Mouse (Mus musculus) heart, embryonic 12.5 days (tissue): Measurements from ENCODE around the gene Slc16a6. TPM values are rescaled to one million over a fixed set of nuclear protein-coding genes. Genes with fewer than 3 reads are reported as not detected.

Experiments used
- ATAC-seq: fragments of 200-750 bp; cut with Nextera tagmentation; 2 replicates; pipeline ENCODE4 v1.8.0; 2017; ENCODE audit warnings: moderate TSS enrichment, moderate library complexity; ENCODE audit not compliant: insufficient number of reproducible peaks, low FRiP score
- H3K27ac ChIP-seq: fragments of 300-500 bp; sonication (generic); 2 replicates; pipeline ENCODE4 v1.5.1; 2016; ENCODE audit warnings: mild to moderate bottlenecking, moderate library complexity; ENCODE audit not compliant: poor library complexity, severe bottlenecking
- H3K27me3 ChIP-seq: fragments of 300-500 bp; sonication (generic); replicated peaks from 2 replicates; pipeline ENCODE4 v1.6.1; 2016; ENCODE audit warnings: mild to moderate bottlenecking, moderate library complexity
- H3K36me3 ChIP-seq: fragments of 300-500 bp; sonication (generic); 2 replicates; pipeline ENCODE4 v1.6.1; 2016; ENCODE audit warnings: mild to moderate bottlenecking, moderate library complexity
- H3K4me1 ChIP-seq: fragments of 300-500 bp; sonication (generic); replicated peaks from 2 replicates; pipeline ENCODE4 v1.6.1; 2016; ENCODE audit warnings: mild to moderate bottlenecking
- H3K4me2 ChIP-seq: fragments of 300-500 bp; sonication (generic); 2 replicates; pipeline ENCODE4 v1.6.1; 2016; ENCODE audit warnings: mild to moderate bottlenecking, moderate library complexity
- H3K4me3 ChIP-seq: fragments of 300-500 bp; sonication (generic); 2 replicates; pipeline ENCODE4 v1.5.1; 2016; ENCODE audit warnings: mild to moderate bottlenecking
- H3K9ac ChIP-seq: fragments of 300-500 bp; sonication (generic); 2 replicates; pipeline ENCODE4 v1.6.1; 2016; ENCODE audit warnings: mild to moderate bottlenecking, moderate library complexity
- H3K9me3 ChIP-seq: fragments of 300-500 bp; sonication (generic); replicated peaks from 2 replicates; pipeline ENCODE4 v1.6.1; 2016; ENCODE audit warnings: mild to moderate bottlenecking, moderate library complexity
- WGBS: fragments of 180-500 bp; shearing (Covaris S2); methylation state at CpG from one replicate; pipeline ENCODE4 v1.1.7; 2016; 5-methylcytosine and 5-hydroxymethylcytosine counted together
- polyA plus RNA-seq: library from polyadenylated mRNA; unstranded; fragments of >200 nt; fragmentation: Nextera tagmentation; extraction: Ambion mirVana; gene quantifications from 2 replicates; pipeline ENCODE4 v1.2.1, GENCODE M21; 2016

The Slc16a6 gene
- polyA plus RNA-seq, 1 experiment from 2014 or later, result 11.9 TPM

DNA sequence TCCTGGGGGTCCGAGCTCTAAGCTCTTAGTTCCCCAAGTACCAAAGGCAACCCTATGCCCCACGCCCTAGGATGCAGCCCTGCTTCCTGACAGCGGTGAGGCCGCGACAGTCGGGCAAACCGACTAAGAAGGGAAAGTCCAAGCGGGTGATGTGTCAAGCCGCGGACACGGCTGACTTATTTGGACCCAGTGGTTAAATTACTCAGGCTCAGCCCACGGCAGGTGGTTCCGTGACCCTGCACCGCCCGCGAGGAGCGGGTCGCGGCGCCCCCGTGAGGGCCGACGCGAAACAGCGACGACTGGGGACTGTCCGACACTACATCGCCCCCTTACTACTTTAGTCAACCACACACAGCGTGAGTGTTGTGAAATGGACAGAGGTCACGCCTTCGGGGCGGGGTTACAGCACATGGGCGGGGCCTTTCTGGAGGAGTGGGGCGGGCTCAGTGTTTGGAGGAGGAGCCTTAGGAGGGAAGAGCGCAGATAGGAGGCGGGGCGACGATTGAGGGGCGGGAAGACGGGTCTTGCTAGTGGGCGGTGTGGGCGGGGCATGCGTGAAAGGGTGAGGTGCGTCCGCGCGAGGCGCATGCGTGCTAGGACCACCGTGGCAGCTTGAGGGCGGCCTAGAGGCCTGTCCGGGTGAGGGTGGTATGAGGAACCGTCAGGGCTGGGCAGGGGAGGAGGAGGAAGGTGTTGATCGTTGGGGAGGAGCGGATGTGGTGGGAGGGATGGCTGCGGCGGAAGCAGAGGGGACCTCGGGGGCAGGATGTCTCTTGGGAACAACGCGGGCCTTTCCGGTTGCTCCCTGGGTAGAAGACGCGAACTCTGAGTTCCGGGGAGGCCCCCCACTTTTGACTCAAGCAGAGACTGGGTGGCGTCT lies 47.8 kb downstream of the Slc16a6 start, which contains the start of gene Amz2:
Amz2 (plus strand) TSS at position 555 of the 880 bp plus-strand sequence.
- ATAC-seq, result peak; percentile 98
- Histone ChIP-seq H3K9ac (peak within 1 kb of the TSS; percentile 74), H3K4me2 (peak within 1 kb of the TSS; percentile 72), H3K9me3 (peaks cover 4% of the 10 kb centered on the region; the same call in 1 of the 2 replicates), H3K27ac (peak within 1 kb of the TSS; percentile 88), H3K4me3 (peak within 1 kb of the TSS; percentile 68), H3K4me1 (peaks cover 13% of the 10 kb centered on the region), H3K36me3 (peaks cover 23% of the 10 kb centered on the region), H3K27me3 (no peaks in the 10 kb centered on the region)
- under 1% methylated on average over 65 of the region's 65 CpGs for WGBS

DNA sequence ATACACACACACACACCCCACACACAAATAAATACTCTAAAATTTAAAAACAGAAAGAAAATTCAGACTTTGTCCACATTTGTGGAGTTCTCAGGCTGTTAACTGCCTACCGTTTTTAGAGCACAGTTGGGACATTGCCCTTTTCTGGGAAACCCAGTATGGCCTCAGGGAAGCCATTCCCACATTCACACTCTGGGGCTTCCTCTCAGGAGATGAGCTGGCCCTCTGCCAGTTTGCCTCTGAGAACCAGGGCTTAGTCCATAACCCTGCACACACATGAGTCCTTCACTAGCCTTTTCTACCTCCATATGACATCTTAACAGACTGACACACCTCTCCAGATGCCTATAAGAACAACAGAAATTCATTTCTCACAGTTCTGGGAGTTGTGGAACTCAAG lies 50.1 kb downstream of the Slc16a6 start:
- Histone ChIP-seq H3K9ac (no peak overlapping the region), H3K4me2 (no peak overlapping the region), H3K9me3 (peaks cover 4% of the 10 kb centered on the region; the same call in 1 of the 2 replicates), H3K27ac (no peak overlapping the region), H3K27me3 (no peaks in the 10 kb centered on the region), H3K4me1 (peaks cover 15% of the 10 kb centered on the region), H3K36me3 (no peaks in the 10 kb centered on the region), H3K4me3 (no peak overlapping the region)
- ATAC-seq, result no peak
- WGBS, result 79% methylated on average over 1 of the region's 1 CpGs

DNA sequence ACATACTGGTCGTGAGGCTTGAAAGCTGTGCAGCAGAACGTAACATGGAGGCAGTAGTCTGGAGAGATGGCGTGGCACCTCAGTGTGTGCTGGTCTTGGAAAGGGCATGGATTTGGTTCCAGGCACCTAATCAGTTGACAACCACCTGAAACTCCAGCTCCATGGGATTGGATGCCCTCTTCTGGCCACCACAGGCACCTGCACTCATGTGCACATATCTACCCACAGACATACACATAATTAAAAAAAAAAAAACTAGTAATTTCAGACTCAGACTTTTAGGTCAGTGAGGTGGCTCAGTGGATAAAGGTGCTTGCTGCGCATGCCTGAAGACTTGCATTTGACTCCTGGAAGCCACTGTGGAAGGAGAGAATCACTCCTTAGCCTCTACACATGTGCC lies 51.1 kb downstream of the Slc16a6 start:
- ATAC-seq, result no peak
- Histone ChIP-seq H3K4me3 (no peak overlapping the region), H3K27me3 (no peaks in the 10 kb centered on the region), H3K27ac (no peak overlapping the region), H3K9me3 (peaks cover 4% of the 10 kb centered on the region; the same call in 1 of the 2 replicates), H3K4me1 (peaks cover 16% of the 10 kb centered on the region), H3K9ac (no peak overlapping the region), H3K36me3 (no peaks in the 10 kb centered on the region), H3K4me2 (no peak overlapping the region)
- whole genome bisulfite sequencing, result 94% methylated on average over 4 of the region's 4 CpGs

DNA sequence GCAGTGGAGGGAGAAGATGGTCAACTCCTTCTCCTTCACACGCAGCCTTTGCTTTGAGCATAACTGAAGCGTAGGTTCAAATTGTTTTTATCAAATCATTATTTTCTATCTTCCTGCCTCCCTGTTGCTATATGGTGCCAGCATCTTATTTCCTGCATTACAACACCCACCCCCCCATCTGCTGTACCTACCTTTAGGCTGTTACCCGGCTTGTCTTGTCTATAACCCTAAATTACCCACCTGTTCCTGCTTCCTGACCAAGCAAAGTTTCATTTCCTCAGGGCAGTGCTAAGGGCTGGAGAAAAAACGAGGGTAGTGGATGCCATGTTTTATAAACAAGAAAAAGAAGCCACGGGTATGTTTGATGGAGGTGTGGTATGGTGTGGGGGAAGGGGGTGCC lies 52.2 kb downstream of the Slc16a6 start:
- no peak for ATAC-seq
- H3K4me1 ChIP-seq, result peaks cover 13% of the 10 kb centered on the region
- no peak overlapping the region for H3K4me3 ChIP-seq
- H3K36me3 ChIP-seq, result no peaks in the 10 kb centered on the region
- no peak overlapping the region for H3K27ac ChIP-seq
- no peaks in the 10 kb centered on the region for H3K27me3 ChIP-seq
- H3K9ac ChIP-seq, result no peak overlapping the region
- H3K9me3 ChIP-seq, result peaks cover 4% of the 10 kb centered on the region; the same call in 1 of the 2 replicates
- WGBS, result 74% methylated on average over 5 of the region's 5 CpGs
- H3K4me2 ChIP-seq, result no peak overlapping the region

DNA sequence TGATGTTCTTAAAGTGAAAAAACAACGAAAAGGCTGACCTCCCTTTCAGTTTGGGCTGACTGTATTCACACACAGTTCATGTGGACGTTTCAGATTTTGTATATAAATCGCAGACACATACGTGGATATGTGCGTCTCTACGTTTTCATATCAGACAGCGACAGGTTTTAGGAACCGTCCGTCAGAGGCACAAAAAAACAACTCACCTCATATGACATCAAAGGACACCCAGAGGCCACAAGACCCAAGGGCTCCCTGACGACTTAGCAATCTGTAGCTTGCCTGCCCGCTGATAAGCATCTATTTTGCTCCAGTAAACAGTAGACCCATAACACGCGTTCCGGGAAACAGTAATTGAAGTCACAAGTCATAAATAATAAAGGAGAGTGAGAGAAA lies 52.8 kb downstream of the Slc16a6 start:
- H3K9me3 ChIP-seq, result peaks cover 4% of the 10 kb centered on the region; the same call in 1 of the 2 replicates
- H3K27ac ChIP-seq, result no peak overlapping the region
- no peaks in the 10 kb centered on the region for H3K36me3 ChIP-seq
- H3K4me3 ChIP-seq, result no peak overlapping the region
- H3K9ac ChIP-seq, result no peak overlapping the region
- peaks cover 13% of the 10 kb centered on the region for H3K4me1 ChIP-seq
- no peaks in the 10 kb centered on the region for H3K27me3 ChIP-seq
- WGBS, result 84% methylated on average over 14 of the region's 14 CpGs
- ATAC-seq, result no peak
- no peak overlapping the region for H3K4me2 ChIP-seq

DNA sequence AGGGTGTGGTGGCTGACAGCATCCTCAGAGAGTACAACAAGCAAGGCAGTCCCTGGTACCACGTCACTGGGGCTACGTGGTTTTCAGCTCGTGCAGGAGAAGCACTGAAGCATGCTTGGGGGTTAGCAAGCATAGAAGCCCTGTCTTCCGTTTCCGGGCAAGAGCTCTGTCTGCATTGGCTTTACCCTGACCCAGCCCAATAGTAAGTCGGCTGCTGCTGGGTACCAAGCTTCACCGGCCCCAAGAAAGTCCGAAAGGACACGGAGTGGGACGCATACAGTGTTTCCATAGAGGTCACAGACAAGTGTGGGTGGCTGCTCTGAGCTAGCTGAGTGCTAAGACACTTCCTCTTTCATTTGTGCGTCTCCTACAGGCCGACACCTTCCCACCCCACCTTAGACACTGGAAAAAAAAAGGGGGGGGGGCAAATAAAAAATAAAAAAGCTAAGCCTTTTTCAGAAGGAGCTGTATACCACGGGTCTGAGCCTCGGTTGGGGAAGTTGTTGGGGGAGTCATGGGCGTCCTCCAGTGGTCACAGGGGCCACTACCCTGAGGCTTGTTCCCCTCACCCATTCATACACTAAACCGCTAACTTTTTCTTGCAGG lies 53.3 kb downstream of the Slc16a6 start:
- Histone ChIP-seq H3K27ac (no peak overlapping the region), H3K4me1 (peaks cover 11% of the 10 kb centered on the region), H3K4me3 (no peak overlapping the region), H3K9me3 (peaks cover 4% of the 10 kb centered on the region; the same call in 1 of the 2 replicates), H3K27me3 (no peaks in the 10 kb centered on the region), H3K36me3 (no peaks in the 10 kb centered on the region), H3K9ac (no peak overlapping the region), H3K4me2 (peak overlapping the region; percentile 29)
- 42% methylated on average over 16 of the region's 16 CpGs for WGBS
- ATAC-seq, result no peak

DNA sequence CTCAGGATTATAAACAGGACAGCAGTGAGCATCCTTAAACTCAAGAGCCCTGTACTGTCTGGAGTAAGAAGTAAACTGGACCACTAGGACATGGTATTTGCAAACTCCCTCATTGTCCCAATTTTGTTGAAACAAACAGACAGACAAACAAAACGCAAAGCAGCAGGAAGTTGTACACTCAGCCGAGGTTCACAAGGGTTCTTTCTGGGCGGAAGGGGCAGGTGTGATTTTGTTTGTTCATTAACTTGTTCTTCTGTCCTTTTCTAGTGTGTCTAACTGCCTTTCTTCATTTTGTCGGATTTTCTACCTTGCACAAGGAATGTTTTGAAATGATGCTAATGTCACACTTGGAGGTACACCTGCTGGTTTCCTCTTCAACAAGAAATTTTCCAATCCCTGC lies 53.9 kb downstream of the Slc16a6 start:
- peaks cover 10% of the 10 kb centered on the region for H3K4me1 ChIP-seq
- H3K4me3 ChIP-seq, result no peak overlapping the region
- peak overlapping the region; percentile 29; the same call in 1 of the 2 replicates for H3K4me2 ChIP-seq
- no peak overlapping the region for H3K27ac ChIP-seq
- no peak overlapping the region for H3K9ac ChIP-seq
- H3K27me3 ChIP-seq, result no peaks in the 10 kb centered on the region
- WGBS, result 53% methylated on average over 4 of the region's 4 CpGs
- H3K9me3 ChIP-seq, result peaks cover 4% of the 10 kb centered on the region; the same call in 1 of the 2 replicates
- H3K36me3 ChIP-seq, result no peaks in the 10 kb centered on the region
- no peak for ATAC-seq

DNA sequence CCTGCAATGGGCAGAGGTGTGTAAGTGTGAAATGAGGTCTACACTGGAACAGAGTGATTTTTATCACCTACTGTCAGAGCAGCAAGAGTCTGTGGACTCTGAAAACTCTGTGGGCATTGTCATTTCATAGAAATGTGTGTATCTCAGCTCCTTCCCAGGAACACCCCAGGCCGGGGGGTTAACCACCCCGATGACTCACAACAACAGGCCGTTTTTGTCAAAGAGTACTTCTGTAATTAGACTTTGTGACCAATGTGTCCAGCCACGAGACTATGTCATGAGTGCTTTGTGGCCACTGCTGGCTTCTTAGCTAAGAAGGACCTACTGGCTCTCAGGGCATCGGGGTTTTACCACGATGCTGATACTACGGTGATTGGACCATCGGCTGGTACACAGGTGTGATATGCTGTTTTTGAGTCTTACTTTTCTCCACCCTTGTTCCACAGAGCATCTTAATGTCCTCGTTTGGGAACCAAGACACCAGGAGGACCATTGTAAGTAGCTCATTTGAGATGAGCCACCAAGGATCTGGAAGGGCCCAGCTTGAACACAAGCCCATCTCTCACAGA lies 55.8 kb downstream of the Slc16a6 start:
- no peak overlapping the region for H3K4me2 ChIP-seq
- no peak overlapping the region for H3K27ac ChIP-seq
- H3K36me3 ChIP-seq, result no peaks in the 10 kb centered on the region
- no peak overlapping the region for H3K9ac ChIP-seq
- WGBS, result 78% methylated on average over 9 of the region's 9 CpGs
- no peak for ATAC-seq
- peaks cover 10% of the 10 kb centered on the region for H3K4me1 ChIP-seq
- H3K27me3 ChIP-seq, result no peaks in the 10 kb centered on the region
- peaks cover 4% of the 10 kb centered on the region; the same call in 1 of the 2 replicates for H3K9me3 ChIP-seq
- no peak overlapping the region for H3K4me3 ChIP-seq

DNA sequence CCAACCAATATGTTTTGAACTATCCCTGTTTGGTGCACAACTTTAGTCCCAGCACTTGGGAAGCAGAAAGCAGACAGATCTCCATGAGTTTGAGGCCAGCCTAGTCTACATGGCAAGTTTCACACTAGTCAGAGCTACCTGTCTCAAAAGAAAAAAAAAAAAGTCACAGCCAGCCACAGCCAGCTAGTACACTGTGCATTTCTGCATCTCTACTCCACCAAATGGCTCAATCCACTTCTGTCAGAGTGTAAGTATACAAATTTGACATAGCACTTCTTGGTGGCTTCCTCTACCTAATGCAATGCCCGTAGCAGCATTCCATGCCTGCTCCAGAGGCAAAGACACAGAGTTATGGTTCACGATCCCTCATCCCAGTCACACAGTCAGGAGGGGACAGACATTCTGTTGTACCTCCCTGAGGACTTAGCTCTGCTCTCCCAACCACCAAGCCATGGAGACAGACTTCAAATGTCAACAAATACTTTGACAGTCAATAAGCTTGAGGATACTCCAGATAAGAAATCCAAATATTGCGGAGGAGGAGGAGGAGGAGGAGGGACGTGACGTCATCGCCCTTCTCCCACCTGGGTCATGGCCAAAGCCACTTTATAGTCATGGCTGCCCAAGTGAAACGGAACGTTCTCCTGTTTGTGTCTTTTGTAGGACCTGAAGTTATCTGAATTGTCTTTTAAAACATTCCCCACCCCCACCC lies 56.5 kb downstream of the Slc16a6 start:
- WGBS, result 70% methylated on average over 8 of the region's 8 CpGs
- 0 out of 2 replicates have a peak, but pooled peaks cover under 1% of the 10 kb centered on the region for H3K9me3 ChIP-seq
- H3K27me3 ChIP-seq, result no peaks in the 10 kb centered on the region
- H3K4me1 ChIP-seq, result peaks cover 10% of the 10 kb centered on the region
- ATAC-seq, result no peak
- no peak overlapping the region for H3K27ac ChIP-seq
- H3K36me3 ChIP-seq, result no peaks in the 10 kb centered on the region
- H3K9ac ChIP-seq, result no peak overlapping the region
- H3K4me2 ChIP-seq, result no peak overlapping the region
- no peak overlapping the region for H3K4me3 ChIP-seq

DNA sequence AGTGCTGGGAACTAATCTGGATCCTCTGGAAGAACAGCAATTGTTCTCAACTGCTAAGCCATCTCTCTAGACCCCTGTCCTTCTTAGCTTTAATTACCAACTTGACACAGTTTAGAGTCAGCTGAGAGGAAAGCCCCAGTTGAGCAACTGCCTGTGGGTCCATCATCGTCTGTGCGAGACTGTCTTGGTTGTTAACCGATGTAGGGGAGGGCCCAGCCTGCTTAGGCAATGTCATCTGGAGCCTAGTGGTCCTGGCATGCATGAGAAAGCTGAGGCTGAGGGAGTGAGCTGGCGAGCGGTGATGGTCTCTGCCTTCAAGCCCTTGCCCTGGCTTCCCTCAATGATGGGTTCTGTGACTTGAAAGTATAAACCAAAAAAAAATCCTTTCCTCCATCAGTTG lies 58.6 kb downstream of the Slc16a6 start:
- ATAC-seq, result no peak
- H3K36me3 ChIP-seq, result no peaks in the 10 kb centered on the region
- WGBS, result 87% methylated on average over 5 of the region's 5 CpGs
- no peak overlapping the region for H3K4me3 ChIP-seq
- H3K4me2 ChIP-seq, result no peak overlapping the region
- H3K9ac ChIP-seq, result no peak overlapping the region
- no peak overlapping the region for H3K27ac ChIP-seq
- no peaks in the 10 kb centered on the region for H3K9me3 ChIP-seq
- H3K4me1 ChIP-seq, result peaks cover 9% of the 10 kb centered on the region
- no peaks in the 10 kb centered on the region for H3K27me3 ChIP-seq
